Mouse (Mus musculus) neural tube, embryonic 10.5 days (tissue): Measurements from ENCODE around the gene Mtrex.

ENCODE experiments used
- DNase-seq: peaks from one replicate; pipeline ENCODE4 v3.0.0-alpha.2; 2017; ENCODE audit warnings: low spot score; ENCODE audit errors: extremely low spot score

The Mtrex gene

GRCm38 (mm10) chr13:112870039-112870690 lies 57.0 kb downstream of the Mtrex start:
- DNase-seq, result no peak

GRCm38 (mm10) chr13:112867381-112867780 lies 59.8 kb downstream of the Mtrex start:
- DNase-seq, result no peak

- DNase-seq, result no peak
Observed at GRCm38 (mm10) chr13:112866782-112867181, 60.4 kb downstream of the Mtrex start.

GRCm38 (mm10) chr13:112862978-112863677 lies 64.1 kb downstream of the Mtrex start:
- DNase-seq, result no peak

GRCm38 (mm10) chr13:112862342-112862741 lies 64.9 kb downstream of the Mtrex start:
- no peak for DNase-seq

GRCm38 (mm10) chr13:112861825-112862306 lies 65.3 kb downstream of the Mtrex start:
- no peak for DNase-seq

- DNase-seq, result no peak
Observed at GRCm38 (mm10) chr13:112860911-112861310, 66.3 kb downstream of the Mtrex start.

GRCm38 (mm10) chr13:112860370-112860769 lies 66.8 kb downstream of the Mtrex start:
- no peak for DNase-seq

GRCm38 (mm10) chr13:112859574-112860134 lies 67.5 kb downstream of the Mtrex start:
- DNase-seq, result no peak

- DNase-seq, result no peak
Observed at GRCm38 (mm10) chr13:112857921-112858320, 69.3 kb downstream of the Mtrex start.

- no peak for DNase-seq
Observed at GRCm38 (mm10) chr13:112854402-112854801, 72.8 kb downstream of the Mtrex start.

GRCm38 (mm10) chr13:112853710-112854316 lies 73.4 kb downstream of the Mtrex start:
- no peak for DNase-seq

- no peak for DNase-seq
Observed at GRCm38 (mm10) chr13:112845931-112846330, 81.3 kb downstream of the Mtrex start.

- no peak for DNase-seq
Observed at GRCm38 (mm10) chr13:112840241-112841087, 86.7 kb downstream of the Mtrex start.

GRCm38 (mm10) chr13:112838562-112839232 lies 88.5 kb downstream of the Mtrex start:
- no peak for DNase-seq

GRCm38 (mm10) chr13:112837621-112838155 lies 89.5 kb downstream of the Mtrex start:
- DNase-seq, result no peak

GRCm38 (mm10) chr13:112836951-112837350 lies 90.2 kb downstream of the Mtrex start:
- no peak for DNase-seq

GRCm38 (mm10) chr13:112835113-112835512 lies 92.1 kb downstream of the Mtrex start:
- no peak for DNase-seq

GRCm38 (mm10) chr13:112833895-112834263 lies 93.3 kb downstream of the Mtrex start:
- DNase-seq, result no peak

GRCm38 (mm10) chr13:112833253-112833894 lies 93.8 kb downstream of the Mtrex start:
- no peak for DNase-seq
